Mouse (Mus musculus) CH12.LX (cell line): ENCODE measurements at regions not wholly inside any gene's neighbourhood (a gene's known extent, or its start where the extent isn't known, plus 50 kb on each side); places are given as distances from the start of the nearest gene placed in this dataset.

Source experiments
- DNase-seq: peaks from one replicate; pipeline ENCODE4 v3.0.0-alpha.2; 2013; ENCODE audit errors: extremely low read depth
- H3K27ac ChIP-seq: 2 replicates; pipeline ENCODE4 v1.5.1; 2012; ENCODE audit warnings: low read depth, mild to moderate bottlenecking, control low read depth, moderate library complexity; ENCODE audit not compliant: insufficient read depth
- H3K27me3 ChIP-seq: replicated peaks from 2 replicates; pipeline ENCODE3; 2012; ENCODE audit warnings: inconsistent platforms
- H3K36me3 ChIP-seq, 2 experiments: replicated peaks in 1 of 2; 2 replicates each; pipeline versions ENCODE3 to v1.6.1; 2012; ENCODE audit warnings: inconsistent platforms in 1 of 2, low read length in 1 of 2, mild to moderate bottlenecking in 1 of 2, mixed read lengths in 1 of 2, moderate library complexity in 1 of 2; ENCODE audit not compliant: control insufficient read depth in 1 of 2, insufficient read depth in 1 of 2
- H3K4me1 ChIP-seq, 2 experiments: 2 replicates each; pipeline ENCODE4 v1.6.1; 2012; ENCODE audit warnings: inconsistent platforms in 1 of 2, moderate library complexity in 1 of 2; ENCODE audit not compliant: insufficient read depth in 2 of 2, control insufficient read depth in 1 of 2
- H3K4me2 ChIP-seq: 2 replicates; pipeline ENCODE4 v1.6.1; 2012; ENCODE audit warnings: low read depth, mild to moderate bottlenecking, control low read depth; ENCODE audit not compliant: poor library complexity, insufficient read depth, severe bottlenecking
- H3K4me3 ChIP-seq, 3 experiments: fragments of 150-350 bp in 1 of 3; sonication (generic) in 1 of 3; replicated peaks in 1 of 3; 2 replicates each; pipeline versions ENCODE3 to v1.5.1; 2011 to 2012; ENCODE audit warnings: low read depth in 2 of 3, low read length in 2 of 3, mild to moderate bottlenecking in 2 of 3, moderate library complexity in 2 of 3, control low read depth in 1 of 3, improper control_type of control experiment in 1 of 3, inconsistent platforms in 1 of 3, mixed read lengths in 1 of 3; ENCODE audit not compliant: poor library complexity in 1 of 3
- H3K79me2 ChIP-seq: replicated peaks from 2 replicates; pipeline ENCODE4 v1.6.1; 2012; ENCODE audit warnings: mild to moderate bottlenecking, moderate library complexity; ENCODE audit not compliant: control insufficient read depth, poor library complexity, insufficient read depth, severe bottlenecking; ENCODE audit errors: extremely low read depth
- H3K9ac ChIP-seq: 2 replicates; pipeline ENCODE4 v1.6.1; 2012; ENCODE audit warnings: low read depth, mild to moderate bottlenecking, control low read depth, moderate library complexity; ENCODE audit not compliant: insufficient read depth
- H3K9me3 ChIP-seq: replicated peaks from 2 replicates; pipeline ENCODE3; 2012; ENCODE audit warnings: low read length, inconsistent platforms, mixed read lengths
- CHD1 ChIP-seq: IDR thresholded peaks from 2 replicates; pipeline ENCODE4 v1.6.1; 2012; ENCODE audit warnings: low read depth, low read length, improper control_type of control experiment, inconsistent platforms
- CTCF ChIP-seq, 2 experiments: IDR thresholded peaks in 1 of 2; conservative IDR thresholded peaks in 1 of 2; 2 replicates each; pipeline ENCODE4 v1.5.1; 2011 to 2012; ENCODE audit warnings: low read depth in 2 of 2, low read length in 2 of 2, improper control_type of control experiment in 1 of 2, inconsistent platforms in 1 of 2, mild to moderate bottlenecking in 1 of 2, moderate library complexity in 1 of 2
- ELF1 ChIP-seq: IDR thresholded peaks from 2 replicates; pipeline ENCODE4 v1.6.1; 2014; ENCODE audit warnings: low read depth, mild to moderate bottlenecking, inconsistent platforms, low read length, improper control_type of control experiment
- GABPA ChIP-seq: IDR thresholded peaks from 2 replicates; pipeline ENCODE4 v1.6.1; 2012; ENCODE audit warnings: low read depth, low read length, improper control_type of control experiment, inconsistent platforms; ENCODE audit not compliant: insufficient replicate concordance
- HCFC1 ChIP-seq: IDR thresholded peaks from 2 replicates; pipeline ENCODE4 v1.6.1; 2012; ENCODE audit warnings: low read depth, mild to moderate bottlenecking, inconsistent platforms, low read length, improper control_type of control experiment
- IRF4 ChIP-seq: IDR thresholded peaks from 2 replicates; pipeline ENCODE4 v1.6.1; 2014; ENCODE audit warnings: low read depth, mild to moderate bottlenecking, inconsistent platforms, low read length, improper control_type of control experiment
- JUND ChIP-seq: conservative IDR thresholded peaks from 2 replicates; pipeline ENCODE4 v1.6.1; 2011; ENCODE audit warnings: low read depth, low read length, improper control_type of control experiment
- KAT2A ChIP-seq: IDR thresholded peaks from 2 replicates; pipeline ENCODE4 v1.6.1; 2012; ENCODE audit warnings: low read length, improper control_type of control experiment, inconsistent platforms; ENCODE audit not compliant: insufficient replicate concordance
- MAZ ChIP-seq: IDR thresholded peaks from 2 replicates; pipeline ENCODE4 v1.6.1; 2012; ENCODE audit warnings: low read depth, mild to moderate bottlenecking, inconsistent platforms, low read length, improper control_type of control experiment, moderate library complexity
- MXI1 ChIP-seq: IDR thresholded peaks from 2 replicates; pipeline ENCODE4 v1.6.1; 2011; ENCODE audit warnings: mild to moderate bottlenecking, low read depth, low read length, improper control_type of control experiment
- MYC ChIP-seq: IDR thresholded peaks from 2 replicates; pipeline ENCODE4 v1.6.1; 2011; ENCODE audit warnings: low read depth, mild to moderate bottlenecking, improper control_type of control experiment, low read length
- NELFE ChIP-seq: IDR thresholded peaks from 2 replicates; pipeline ENCODE4 v1.6.1; 2011; ENCODE audit warnings: low read depth, low read length, improper control_type of control experiment
- PAX5 ChIP-seq: IDR thresholded peaks from 2 replicates; pipeline ENCODE4 v1.6.1; 2012; ENCODE audit warnings: low read length, inconsistent platforms, mixed read lengths
- SIN3A ChIP-seq: IDR thresholded peaks from 2 replicates; pipeline ENCODE4 v1.6.1; 2012; ENCODE audit warnings: low read length, improper control_type of control experiment, inconsistent platforms
- SMC3 ChIP-seq: IDR thresholded peaks from 2 replicates; pipeline ENCODE4 v1.6.1; 2011; ENCODE audit warnings: low read depth, low read length, improper control_type of control experiment
- TBP ChIP-seq: conservative IDR thresholded peaks from 2 replicates; pipeline ENCODE4 v1.6.1; 2011; ENCODE audit warnings: low read depth, low read length, improper control_type of control experiment
- UBTF ChIP-seq: IDR thresholded peaks from 2 replicates; pipeline ENCODE4 v1.6.1; 2012; ENCODE audit warnings: low read depth, mild to moderate bottlenecking, inconsistent platforms, low read length, improper control_type of control experiment, moderate library complexity
- USF1 ChIP-seq: IDR thresholded peaks from 2 replicates; pipeline ENCODE4 v1.6.1; 2014; ENCODE audit warnings: low read depth, mild to moderate bottlenecking, inconsistent platforms, low read length, improper control_type of control experiment
- ZKSCAN1 ChIP-seq: IDR thresholded peaks from 2 replicates; pipeline ENCODE4 v1.6.1; 2012; ENCODE audit warnings: low read depth, inconsistent platforms, low read length, improper control_type of control experiment, borderline replicate concordance
- ZMIZ1 ChIP-seq: IDR thresholded peaks from 2 replicates; pipeline ENCODE4 v1.6.1; 2012; ENCODE audit warnings: low read depth, mild to moderate bottlenecking, inconsistent platforms, low read length, improper control_type of control experiment
- dilution Hi-C: fragments of 300-500 bp; cut with MboI; formaldehyde crosslinking; loops from 2 replicates; pipeline ENCODE4 v1.14.3; 2020; ENCODE audit warnings: low sequenced_read_pairs; ENCODE audit not compliant: extremely low pct_unique_long_range_greater_than_20kb, extremely low pct_ligation_motif_present
- in situ Hi-C: fragments of 300-500 bp; cut with MboI; formaldehyde crosslinking; loops from 3 replicates; pipeline ENCODE4 v1.14.3; 2019; ENCODE audit warnings: low sequenced_read_pairs, low pct_ligation_motif_present, low pct_unique_long_range_greater_than_20kb, mixed read lengths

DNA sequence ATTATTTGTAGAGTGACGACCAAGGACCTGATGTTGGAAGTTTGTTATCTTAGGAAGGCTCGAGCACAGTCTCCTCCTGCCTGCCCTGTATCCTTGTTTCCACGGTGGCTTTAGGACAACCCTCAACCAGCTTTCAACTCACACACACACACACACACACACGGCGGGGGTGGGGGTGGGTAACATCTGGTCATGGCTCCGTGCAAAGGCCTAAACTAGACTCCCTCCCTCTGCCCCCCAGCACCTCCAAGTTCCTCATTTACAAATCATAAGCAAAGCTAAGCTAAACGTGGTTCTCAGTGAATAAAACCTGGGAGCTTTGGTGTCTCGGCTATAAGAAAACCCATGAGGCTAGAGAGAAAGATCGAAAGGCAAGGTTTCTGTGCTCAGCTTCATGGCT is 281.3 kb downstream of the Gadd45g start:
- no peaks in the 10 kb centered on the region for H3K79me2 ChIP-seq
- H3K9ac ChIP-seq = no peak overlapping the region
- peaks cover 3 to 21% of the 10 kb centered on the region in 2 experiments for H3K4me1 ChIP-seq
- TF ChIP-seq MXI1 = no peak
- TF ChIP-seq PAX5 = no peak
- no peak for TF ChIP-seq MAZ
- no peak for TF ChIP-seq SIN3A
- no peak for TF ChIP-seq ELF1
- TF ChIP-seq, all 38 proteins: peak for 0
- dilution Hi-C loops = no loop called here
- DNase-seq = no peak
- no peaks in the 10 kb centered on the region for H3K27me3 ChIP-seq
- in situ Hi-C loops = no loop called here
- no peaks in the 10 kb centered on the region for H3K36me3 ChIP-seq
- H3K4me3 ChIP-seq = no peak overlapping the region
- no peak overlapping the region for H3K4me2 ChIP-seq
- H3K27ac ChIP-seq = no peak overlapping the region
- H3K9me3 ChIP-seq = peaks cover 18% of the 10 kb centered on the region

DNA sequence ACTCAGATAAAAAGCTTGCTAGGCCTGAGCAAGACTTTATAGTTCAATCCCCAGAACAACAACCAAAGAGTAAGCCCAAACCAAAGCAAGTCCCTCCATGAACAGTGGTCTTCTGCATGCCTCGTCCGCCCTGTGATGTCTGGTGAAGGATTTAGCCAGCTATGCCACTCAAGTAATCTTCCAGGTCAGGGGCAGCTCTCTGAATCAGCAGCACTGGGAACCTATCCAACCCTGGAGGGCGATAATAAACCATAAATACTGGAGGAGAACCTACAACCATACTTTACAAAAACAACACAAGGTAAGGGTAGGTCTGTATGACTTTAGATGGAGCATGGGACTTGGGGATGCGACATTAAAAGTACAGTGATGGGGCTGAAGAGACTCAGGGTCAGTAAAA is 283.0 kb downstream of the Gadd45g start:
- H3K4me1 ChIP-seq = peaks cover 3 to 29% of the 10 kb centered on the region in 2 experiments
- H3K27me3 ChIP-seq = no peaks in the 10 kb centered on the region
- H3K79me2 ChIP-seq = no peaks in the 10 kb centered on the region
- H3K9me3 ChIP-seq = peaks cover 18% of the 10 kb centered on the region
- H3K36me3 ChIP-seq = no peaks in the 10 kb centered on the region
- no peak for DNase-seq
- no peak overlapping the region for H3K27ac ChIP-seq
- H3K9ac ChIP-seq = no peak overlapping the region
- in situ Hi-C loops = no loop called here
- TF ChIP-seq PAX5 = no peak
- TF ChIP-seq USF1 = no peak
- TF ChIP-seq MYC = no peak
- no peak for TF ChIP-seq HCFC1
- TF ChIP-seq KAT2A = no peak
- no peak for TF ChIP-seq MAZ
- no peak for TF ChIP-seq TBP
- no peak for TF ChIP-seq ZKSCAN1
- no peak for TF ChIP-seq SMC3
- no peak for TF ChIP-seq ZMIZ1
- no peak for TF ChIP-seq UBTF
- no peak for TF ChIP-seq NELFE
- no peak for TF ChIP-seq CTCF (conservative IDR thresholded peaks at IDR 0.05 in 1 of 2, IDR thresholded peaks at IDR 0.05 in 1 of 2; ENCODE audit: low read depth in 2 of 2, low read length in 2 of 2)
- TF ChIP-seq GABPA = no peak
- no peak for TF ChIP-seq CHD1
- TF ChIP-seq JUND = no peak
- TF ChIP-seq IRF4 = no peak
- H3K4me3 ChIP-seq = no peak overlapping the region
- no peak overlapping the region for H3K4me2 ChIP-seq
- dilution Hi-C loops = no loop called here
